Mouse (Mus musculus): ENCODE results near the gene Fam19a3. TPM values are rescaled to one million over a fixed set of nuclear protein-coding genes. Genes with fewer than 3 reads are reported as not detected.

Gene Fam19a3
- total RNA-seq, 4 experiments from 2014 or later, result 1.9 to 3.2 (median 2.6) TPM

DNA sequence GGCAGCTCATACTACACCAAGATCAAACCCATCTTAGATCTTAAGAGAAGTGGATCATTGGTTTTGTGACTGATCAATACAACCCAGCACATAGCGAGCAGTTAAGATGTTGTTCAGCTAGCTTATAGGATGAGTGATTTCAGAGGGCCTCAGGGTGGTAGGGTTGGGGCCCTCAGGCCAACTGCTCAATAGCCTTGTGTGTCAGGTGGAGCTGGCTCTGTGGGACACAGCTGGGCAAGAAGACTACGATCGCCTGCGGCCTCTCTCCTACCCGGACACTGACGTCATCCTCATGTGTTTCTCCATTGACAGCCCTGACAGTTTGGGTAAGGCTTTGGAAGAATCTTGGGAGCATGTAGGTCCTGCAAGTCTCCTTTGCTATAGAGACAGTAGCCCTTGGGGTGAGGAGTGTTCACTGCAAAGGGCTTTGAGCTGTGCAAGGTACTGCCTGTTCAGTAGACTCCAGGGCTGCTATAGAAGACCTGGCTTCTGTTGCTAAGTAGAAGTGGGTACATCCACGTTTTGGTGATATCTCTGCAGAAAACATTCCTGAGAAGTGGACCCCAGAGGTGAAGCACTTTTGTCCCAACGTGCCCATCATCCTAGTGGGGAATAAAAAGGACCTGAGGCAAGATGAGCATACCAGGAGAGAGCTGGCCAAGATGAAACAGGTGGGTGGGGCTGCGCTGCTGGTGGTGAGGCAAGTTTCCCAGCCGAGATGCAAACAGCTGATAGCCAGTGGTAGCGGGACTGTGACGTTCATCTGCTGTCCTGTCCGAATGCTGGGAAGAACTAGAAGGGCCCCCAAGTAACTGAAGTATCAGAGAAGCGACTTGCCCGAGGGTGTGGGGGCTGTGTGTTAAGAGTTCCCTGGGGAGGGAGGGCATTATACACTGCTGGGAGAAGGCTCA lies 11.0 kb upstream of the Fam19a3 start:
- DNase-seq (ENCODE audit: low spot score in 2 of 2), result no peak

DNA sequence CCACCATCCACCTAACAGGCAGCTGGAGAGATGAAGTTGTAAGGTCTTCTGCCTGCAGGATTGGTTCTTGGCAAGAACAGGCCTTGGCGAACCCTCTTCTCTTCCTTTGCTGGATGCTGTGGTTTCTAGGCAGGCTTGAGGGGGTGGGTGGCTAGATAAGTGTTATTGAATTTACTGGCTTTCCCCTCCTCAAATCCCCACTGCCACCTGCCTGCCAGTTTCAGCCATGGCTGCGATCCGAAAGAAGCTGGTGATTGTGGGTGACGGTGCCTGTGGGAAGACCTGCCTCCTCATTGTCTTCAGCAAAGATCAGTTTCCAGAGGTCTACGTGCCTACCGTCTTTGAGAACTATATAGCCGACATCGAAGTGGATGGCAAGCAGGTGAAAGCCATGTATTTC lies 10.0 kb upstream of the Fam19a3 start:
- DNase-seq (ENCODE audit: low spot score in 2 of 2), result no peak

DNA sequence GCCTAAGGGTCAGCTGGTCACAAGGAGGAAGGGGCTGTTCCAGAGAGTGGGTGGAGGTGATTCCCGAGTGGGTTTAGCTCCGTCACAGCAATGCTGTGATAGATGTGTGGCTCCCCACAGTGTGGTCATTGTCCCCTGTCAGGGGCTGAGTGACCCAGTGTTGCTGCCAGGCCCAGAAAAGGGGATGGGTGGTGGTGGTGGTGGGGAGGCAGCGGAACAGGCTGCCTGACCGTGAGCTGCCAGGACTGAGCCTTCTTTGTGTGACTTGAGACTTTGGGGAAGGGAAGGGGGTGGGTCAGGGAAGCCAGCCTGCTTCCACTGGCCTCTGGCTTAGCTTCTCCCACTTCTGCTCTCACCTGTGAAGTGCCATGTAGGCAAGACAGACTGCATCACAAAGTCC lies 9.4 kb upstream of the Fam19a3 start:
- DNase-seq (ENCODE audit: low spot score in 2 of 2), result no peak

GRCm38 (mm10) chr3:104790401-104790937 lies 8.8 kb upstream of the Fam19a3 start:
- no peak for DNase-seq (ENCODE audit: low spot score in 2 of 2)

DNA sequence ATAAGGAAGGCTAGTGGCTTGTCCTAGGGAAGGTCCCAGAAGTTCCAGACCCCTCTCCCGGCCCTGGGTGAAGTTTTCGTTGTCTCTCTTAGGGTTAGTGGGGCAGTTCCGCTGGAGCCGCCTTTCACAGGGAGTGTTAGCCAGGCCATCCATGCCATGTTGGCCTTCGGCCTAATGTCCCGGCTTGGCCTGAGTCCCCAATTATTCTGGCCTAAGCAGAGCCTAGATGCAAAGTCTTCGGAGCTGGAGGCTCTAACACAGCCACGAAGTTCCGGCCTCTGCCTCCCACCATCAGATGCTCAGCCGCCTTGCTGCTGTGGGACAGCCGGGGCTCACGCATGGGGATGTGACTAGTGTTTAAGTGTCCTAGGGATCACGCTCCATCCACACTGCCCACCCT lies 8.2 kb upstream of the Fam19a3 start:
- no peak for DNase-seq (ENCODE audit: low spot score in 2 of 2)

- DNase-seq (ENCODE audit: low spot score in 2 of 2), result no peak
Measured at GRCm38 (mm10) chr3:104789312-104789605, 7.6 kb upstream of the Fam19a3 start.

- DNase-seq (ENCODE audit: low spot score in 2 of 2), result peak; percentile 70 to 84
Measured at GRCm38 (mm10) chr3:104788561-104789311, 7.1 kb upstream of the Fam19a3 start.

GRCm38 (mm10) chr3:104788075-104788474 lies 6.4 kb upstream of the Fam19a3 start, which contains the start of gene Rhoc:
Gene Rhoc, plus strand, starts transcription at chr3:104788375.
- no peak for DNase-seq (ENCODE audit: low spot score in 2 of 2)

DNA sequence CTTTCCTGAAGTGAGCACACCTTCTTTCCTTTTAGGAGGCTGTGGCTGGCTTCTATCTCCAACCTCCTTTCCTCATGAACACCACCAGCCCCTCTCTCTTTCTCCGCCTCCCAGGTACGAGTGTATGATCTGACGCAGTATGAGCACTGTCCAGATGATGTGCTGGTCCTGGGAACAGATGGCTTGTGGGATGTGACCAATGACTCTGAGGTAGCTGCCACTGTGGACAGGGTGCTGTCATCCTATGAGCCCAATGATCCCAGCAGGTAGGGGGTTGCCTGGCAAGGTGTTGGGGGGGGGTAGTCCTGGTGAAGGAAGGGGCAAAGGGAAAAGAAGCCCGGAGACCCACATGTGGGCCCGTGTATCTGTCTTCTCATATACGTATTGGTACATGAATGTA lies 3.6 kb upstream of the Fam19a3 start:
- no peak for DNase-seq (ENCODE audit: low spot score in 2 of 2)

GRCm38 (mm10) chr3:104783971-104784500 lies 2.4 kb upstream of the Fam19a3 start:
- no peak for DNase-seq (ENCODE audit: low spot score in 2 of 2)

DNA sequence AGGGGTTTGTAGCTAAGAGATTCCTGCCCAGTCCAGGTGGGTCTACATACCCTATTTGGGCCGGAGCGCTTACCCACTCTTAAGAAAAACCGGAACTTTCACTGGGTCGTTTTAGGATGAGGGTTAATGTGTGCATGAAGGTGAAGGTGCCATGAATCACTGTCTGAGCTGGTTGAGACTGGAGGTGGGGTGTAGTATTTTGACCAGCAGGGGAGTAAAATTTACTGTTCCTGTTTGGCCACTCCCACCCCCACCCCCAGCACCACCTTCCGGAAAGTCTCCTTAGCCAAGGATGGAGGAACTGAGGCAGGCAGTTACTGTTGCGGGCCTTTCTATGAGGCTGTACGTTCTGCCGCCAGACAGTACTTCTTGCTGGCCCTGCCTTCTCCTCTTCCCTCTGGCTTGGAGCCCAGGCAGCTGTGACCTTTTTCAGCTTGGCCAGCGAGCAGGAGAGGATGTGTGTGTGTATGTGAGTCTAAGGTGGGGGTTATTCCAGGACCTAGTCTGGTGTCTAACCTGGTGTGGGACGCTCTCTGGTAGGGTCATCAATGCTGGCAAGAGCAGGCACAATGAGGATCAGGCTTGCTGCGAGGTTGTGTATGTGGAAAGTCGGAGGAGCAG lies 531 bp upstream of the Fam19a3 start:
- DNase-seq (ENCODE audit: low spot score in 2 of 2), result peak; percentile 75 to 83

GRCm38 (mm10) chr3:104780561-104781420 lies 849 bp downstream of the Fam19a3 start, which contains the start of gene Ppm1j:
Gene Ppm1j, plus strand, starts transcription at chr3:104781056.
- DNase-seq (ENCODE audit: low spot score in 2 of 2), result peak; percentile 81 to 85

DNA sequence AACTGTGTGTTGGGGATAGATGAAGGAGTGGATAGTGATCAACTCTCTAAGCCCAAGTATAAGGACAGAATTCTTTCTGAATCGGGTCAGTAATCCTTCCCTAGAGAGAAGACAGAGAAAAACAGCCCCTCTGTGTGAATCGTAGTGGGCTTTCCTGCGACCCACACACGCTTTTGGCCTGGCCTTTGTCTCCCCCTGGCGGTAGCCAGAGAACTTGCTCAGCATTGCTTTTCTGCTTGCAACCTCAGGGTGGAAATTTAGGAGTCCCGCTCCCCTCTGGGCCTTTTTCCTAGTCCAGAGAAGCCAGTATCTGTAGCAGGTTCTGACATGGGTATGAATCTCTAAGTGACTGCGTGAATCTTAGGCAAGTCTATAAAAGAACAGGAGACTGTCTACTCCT lies 1.7 kb downstream of the Fam19a3 start:
- DNase-seq (ENCODE audit: low spot score in 2 of 2), result no peak

- DNase-seq (ENCODE audit: low spot score in 2 of 2), result no peak
Measured at GRCm38 (mm10) chr3:104777342-104777741, 4.3 kb downstream of the Fam19a3 start.

DNA sequence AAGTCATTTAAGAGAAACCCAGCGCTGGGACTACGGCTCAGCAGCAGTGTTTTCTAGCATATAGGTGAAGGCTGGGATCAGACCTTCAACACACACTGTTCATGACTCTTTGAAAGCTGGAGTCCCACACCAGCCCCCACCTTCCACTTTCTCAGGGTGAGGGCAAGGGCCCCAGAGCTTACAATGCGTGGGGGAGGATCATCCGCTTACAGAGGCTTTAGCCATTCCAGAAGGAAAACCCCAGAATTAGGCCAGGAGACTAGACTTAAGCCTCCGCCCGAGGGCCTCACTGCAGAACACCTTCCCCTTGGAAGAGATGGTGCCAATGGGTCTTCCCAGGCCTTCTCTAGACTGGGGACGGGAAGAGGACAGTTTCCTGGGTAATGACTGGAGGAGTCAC lies 8.3 kb downstream of the Fam19a3 start:
- no peak for DNase-seq (ENCODE audit: low spot score in 2 of 2)

- DNase-seq (ENCODE audit: low spot score in 2 of 2), result no peak
Measured at GRCm38 (mm10) chr3:104771460-104771859, 10.2 kb downstream of the Fam19a3 start.

- no peak for DNase-seq (ENCODE audit: low spot score in 2 of 2)
Measured at GRCm38 (mm10) chr3:104770918-104771317, 10.7 kb downstream of the Fam19a3 start.

DNA sequence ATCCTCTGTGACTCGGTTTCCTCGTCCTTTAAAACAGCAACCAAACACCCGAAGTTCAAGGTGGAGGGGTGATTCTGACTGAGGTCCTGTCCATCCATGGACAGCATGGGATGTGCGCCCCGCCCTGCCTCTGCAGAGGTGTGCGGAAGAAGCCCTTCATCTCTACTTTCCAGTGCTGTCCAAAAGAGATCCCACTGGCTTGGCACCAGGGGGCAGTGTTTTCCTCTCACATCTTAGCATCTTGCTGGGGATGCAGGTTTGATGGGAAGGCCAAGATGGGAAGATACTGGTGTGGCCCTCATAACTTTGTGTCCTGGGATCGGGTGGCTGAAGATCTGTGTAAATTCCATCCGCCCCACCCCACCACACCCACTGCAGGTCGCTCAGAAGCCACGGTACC lies 11.6 kb downstream of the Fam19a3 start:
- DNase-seq (ENCODE audit: low spot score in 2 of 2), result no peak

DNA sequence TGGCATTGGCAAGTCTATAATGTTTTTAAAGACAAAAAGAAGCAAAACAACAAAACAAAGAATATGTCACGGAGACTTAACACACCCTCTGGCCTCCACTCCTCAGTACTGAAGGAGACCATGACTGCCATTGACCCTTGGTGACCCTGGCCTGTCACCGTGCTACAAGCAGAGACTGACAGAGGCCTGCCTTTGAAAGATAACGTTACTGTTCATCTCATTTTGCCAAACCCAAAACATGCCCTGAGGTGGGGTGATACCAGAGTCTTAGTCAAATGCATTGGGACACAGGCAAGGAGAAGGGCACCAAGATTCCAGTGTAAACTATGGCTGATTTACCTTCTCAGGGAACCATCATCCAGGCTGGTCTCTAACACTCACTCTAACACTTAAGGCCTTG lies 12.5 kb downstream of the Fam19a3 start:
- no peak for DNase-seq (ENCODE audit: low spot score in 2 of 2)

DNA sequence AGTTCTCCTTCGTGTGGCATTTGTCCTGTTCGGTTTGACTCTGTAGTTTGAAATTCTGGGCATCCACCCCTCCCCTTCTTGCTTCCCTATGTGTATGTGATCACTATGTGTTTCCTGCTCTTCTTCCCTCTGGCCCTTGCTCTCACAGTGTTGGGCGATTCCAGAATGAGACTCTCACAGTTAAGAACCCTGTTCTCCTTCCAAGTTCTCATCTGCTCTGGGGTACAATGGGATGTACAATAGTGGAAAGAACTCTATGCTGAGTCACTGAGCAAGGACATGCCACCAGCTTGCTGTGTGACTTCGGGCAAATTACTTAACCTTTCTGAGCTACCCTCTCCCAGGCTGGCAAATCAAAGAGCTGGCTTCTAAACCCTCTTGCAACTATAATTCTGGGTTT lies 13.9 kb downstream of the Fam19a3 start:
- DNase-seq (ENCODE audit: low spot score in 2 of 2), result no peak

GRCm38 (mm10) chr3:104767141-104767540 lies 14.5 kb downstream of the Fam19a3 start:
- no peak for DNase-seq (ENCODE audit: low spot score in 2 of 2)
